Mouse (Mus musculus) brain, embryonic 14.5 days (tissue): ENCODE results near the gene Apof. TPM values are rescaled to one million over a fixed set of nuclear protein-coding genes. Genes with fewer than 3 reads are reported as not detected.
"Not testable (repeated sequence)": the region's sequence is repeated elsewhere in the genome, so short reads cannot be mapped to it uniquely, and the experiment has no call there.

ENCODE experiments used
- DNase-seq: peaks from one replicate; pipeline ENCODE4 v3.0.0-alpha.2; 2011; ENCODE audit warnings: low read depth
- CTCF ChIP-seq: fragments of 200-500 bp; IDR thresholded peaks from 2 replicates; pipeline ENCODE4 v1.5.1; 2012; ENCODE audit warnings: inconsistent platforms, mild to moderate bottlenecking, moderate library complexity, borderline replicate concordance; ENCODE audit not compliant: insufficient read depth, insufficient read length; ENCODE audit errors: extremely low read depth
- POLR2A ChIP-seq: fragments of 200-500 bp; IDR thresholded peaks from 2 replicates; pipeline ENCODE4 v1.6.1; 2012; ENCODE audit warnings: mild to moderate bottlenecking, inconsistent platforms, borderline replicate concordance; ENCODE audit not compliant: poor library complexity, insufficient read depth, insufficient read length, severe bottlenecking; ENCODE audit errors: extremely low read depth
- polyA plus RNA-seq: library from polyadenylated mRNA; depleted of rRNA; stranded (reverse); fragments of >200 nt; gene quantifications from 2 replicates; pipeline ENCODE4 v1.2.3, GENCODE M21; 2012

The Apof gene
- polyA plus RNA-seq, 1 experiment, result not detected

DNA sequence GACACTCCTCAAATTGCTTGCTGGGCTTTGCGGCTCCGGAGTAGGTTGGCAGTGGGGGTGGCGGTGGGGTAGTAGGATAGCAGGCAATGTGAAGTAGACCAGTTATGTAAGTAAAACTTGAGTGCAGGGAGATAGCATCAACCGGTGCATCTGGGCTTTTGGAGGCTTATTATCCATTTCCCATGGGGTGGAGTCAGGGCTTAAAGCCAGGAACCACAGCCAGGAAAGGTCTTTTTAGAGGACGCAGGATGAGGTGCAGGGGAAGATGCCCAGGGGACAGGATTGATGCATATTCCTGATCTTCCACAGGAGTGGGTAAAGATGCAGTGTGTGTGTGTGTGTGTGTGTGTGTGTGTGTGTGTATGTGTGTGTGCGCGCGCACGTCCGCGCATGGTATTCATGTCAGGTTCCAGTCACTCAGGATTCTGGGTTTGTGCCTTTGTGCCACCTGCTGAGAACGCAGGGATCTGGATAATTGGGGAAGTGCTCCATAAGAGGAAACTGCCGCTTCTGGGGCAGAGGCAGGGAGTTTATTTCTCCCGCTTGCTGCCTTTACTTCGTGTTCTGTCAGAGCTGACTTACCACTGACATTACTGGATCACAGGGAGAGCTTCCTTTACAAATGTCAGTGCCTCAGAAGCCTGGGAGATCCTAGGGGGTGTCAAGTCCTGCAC, 30.5 kb upstream of the Apof start:
- DNase-seq, result peak; percentile 48
- TF ChIP-seq POLR2A (no peak), CTCF (no peak)

DNA sequence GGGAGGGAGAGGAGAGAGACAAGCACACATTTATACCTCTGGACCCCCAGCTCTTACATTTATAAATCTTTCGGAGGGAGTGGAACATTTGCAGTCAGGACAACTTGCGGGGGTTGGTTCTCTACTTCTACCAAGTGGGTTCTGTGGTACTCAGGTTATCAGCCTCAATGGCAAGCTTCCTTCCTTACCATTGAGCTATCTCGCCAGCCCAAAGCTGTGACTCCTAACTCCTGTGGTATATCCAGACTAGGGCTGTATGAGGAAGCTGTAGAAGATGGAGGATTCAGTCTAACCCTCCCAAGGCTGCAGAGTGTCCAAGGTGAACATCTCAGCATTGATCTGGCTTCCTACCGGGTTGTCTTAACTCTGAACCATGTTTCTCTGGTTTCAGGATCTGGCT, 29.3 kb upstream of the Apof start:
- no peak for TF ChIP-seq CTCF
- no peak for TF ChIP-seq POLR2A
- DNase-seq, result no peak

DNA sequence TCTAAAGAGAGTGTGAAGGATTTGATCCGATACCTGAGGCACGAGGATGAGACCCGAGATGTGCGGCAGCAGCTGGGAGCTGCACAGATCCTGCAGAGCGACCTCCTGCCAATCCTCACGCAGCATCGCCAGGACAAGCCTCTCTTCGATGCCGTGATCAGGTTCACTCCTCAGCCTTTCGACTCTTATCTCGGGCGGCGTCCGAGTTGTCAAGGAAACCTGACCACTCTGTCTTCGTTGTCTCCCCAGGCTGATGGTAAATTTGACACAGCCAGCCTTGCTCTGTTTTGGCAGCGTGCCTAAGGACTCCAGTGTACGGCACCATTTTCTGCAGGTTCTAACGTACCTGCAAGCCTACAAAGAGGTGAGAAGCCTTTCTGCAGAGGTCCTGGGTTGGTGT, 28.3 kb upstream of the Apof start:
- TF ChIP-seq CTCF (no peak), POLR2A (no peak)
- no peak for DNase-seq

DNA sequence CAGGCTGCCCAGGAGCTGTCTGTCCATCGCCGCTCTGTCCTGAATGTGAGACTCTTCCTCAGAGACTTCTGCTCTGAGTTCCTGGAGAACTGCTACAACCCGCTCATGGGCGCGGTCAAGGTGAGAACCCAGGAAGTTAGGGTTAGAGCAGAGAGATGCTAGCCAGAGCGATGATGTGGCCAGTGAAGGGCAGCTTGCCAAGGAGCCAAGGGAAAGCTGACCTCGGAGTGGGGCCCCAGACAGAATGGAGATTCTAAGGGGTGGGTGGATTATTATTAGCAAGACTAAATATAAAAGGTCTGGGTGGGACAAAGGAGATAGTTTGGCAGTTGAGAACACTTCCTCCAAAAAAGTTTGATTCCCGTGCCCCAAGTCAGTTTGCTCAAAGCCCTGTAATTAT, 25.2 kb upstream of the Apof start:
- no peak for DNase-seq
- TF ChIP-seq CTCF (no peak), POLR2A (no peak)

DNA sequence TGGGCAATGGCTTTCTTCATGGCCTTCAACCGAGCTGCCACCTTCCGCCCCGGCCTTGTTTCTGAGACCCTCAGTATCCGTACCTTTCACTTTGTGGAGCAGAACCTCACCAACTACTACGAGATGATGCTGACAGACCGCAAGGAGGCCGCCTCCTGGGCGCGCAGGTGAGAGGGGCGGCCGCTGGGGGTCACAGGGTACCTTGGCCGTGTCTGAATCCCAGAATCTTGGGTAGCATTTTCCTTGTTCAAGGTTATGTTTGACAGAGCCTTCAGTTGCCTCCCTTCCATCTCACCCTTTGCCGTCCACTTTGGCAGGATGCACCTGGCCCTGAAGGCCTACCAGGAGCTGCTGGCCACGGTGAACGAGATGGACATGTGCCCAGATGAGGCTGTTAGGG, 24.4 kb upstream of the Apof start:
- DNase-seq, result no peak
- TF ChIP-seq CTCF, result no peak
- TF ChIP-seq POLR2A, result no peak

DNA sequence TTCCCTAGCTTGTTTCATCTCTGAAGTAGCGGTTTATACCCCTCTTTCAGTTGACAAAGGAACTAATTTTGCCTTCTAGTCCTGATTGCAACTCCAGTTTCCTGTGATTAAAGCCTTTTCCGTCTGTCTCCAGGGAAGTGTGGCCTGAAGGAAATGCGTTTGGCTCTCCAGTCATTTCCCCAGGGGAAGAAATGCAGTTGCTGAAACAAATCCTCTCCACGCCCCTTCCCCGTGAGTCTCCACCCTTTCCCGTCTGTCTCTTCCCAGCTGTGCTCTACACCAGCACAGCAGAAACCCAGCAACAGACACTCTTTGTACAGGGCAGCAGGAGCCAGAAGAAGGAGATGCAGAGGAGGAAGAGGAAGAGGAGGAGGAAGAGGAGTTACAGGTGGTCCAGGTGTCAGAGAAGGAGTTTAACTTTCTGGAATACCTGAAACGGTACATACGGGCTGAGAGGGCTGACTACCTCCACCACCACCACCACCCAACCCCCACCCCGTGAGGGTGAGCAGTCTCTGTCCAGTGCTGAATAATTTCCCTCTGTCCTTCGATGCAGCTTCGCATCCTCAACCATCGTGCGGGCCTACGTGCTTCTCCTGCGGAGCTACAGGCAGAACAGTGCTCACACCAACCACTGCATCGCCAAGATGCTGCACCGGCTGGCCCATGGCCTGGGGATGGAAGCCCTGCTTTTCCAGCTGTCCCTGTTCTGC, 21.3 kb upstream of the Apof start:
- TF ChIP-seq CTCF (no peak), POLR2A (no peak)
- DNase-seq, result peak; percentile 23

DNA sequence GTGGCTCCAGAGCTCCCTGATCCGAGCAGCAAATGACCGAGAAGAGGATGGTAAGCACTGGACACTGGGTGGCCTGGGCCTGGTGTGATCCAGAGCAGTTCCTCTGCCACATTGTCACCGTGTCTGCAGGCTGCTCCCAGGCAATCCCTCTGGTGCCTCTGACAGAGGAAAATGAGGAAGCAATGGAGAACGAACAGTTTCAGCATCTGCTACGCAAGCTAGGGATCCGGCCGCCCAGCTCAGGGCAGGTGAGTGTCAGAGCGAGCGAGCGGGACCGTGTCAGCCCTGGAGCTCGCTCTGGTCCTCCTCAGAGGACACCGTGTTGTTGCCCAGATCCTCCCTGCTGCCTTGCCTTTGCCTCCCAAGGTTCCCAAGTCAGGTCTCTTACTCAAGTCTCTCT, 17.9 kb upstream of the Apof start:
- DNase-seq, result no peak
- TF ChIP-seq POLR2A, result no peak
- no peak for TF ChIP-seq CTCF

DNA sequence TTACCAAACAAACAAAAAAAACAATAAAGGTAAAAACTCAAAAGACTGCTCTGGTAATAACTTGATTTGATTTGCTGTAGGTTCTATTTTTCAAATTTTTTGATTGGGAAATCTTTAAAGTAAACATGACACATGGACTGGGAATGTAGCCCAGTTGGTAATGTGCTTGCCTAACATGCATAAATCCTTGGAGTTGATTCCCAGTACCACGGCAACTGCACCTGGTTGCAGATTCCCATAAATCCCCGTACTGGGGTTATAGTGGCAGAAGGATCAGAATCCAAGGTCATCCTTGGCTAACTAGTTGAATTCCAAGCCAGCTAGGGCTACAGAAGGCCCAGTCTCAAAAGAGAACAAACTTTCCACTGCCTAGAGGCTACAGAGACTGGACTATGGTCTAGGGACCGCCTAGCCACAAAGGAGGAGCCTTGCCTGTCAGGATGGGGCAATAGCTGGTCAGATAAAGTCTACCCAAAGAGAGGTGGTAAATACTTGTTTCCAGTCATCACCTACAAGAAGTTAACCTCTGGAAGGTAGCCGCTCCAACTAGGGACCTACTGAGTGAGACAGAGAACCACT, 14.7 kb upstream of the Apof start, which contains the start of gene Apon:
TSS of gene Apon (plus strand) at position 420 of the 579 bp plus-strand sequence.
- DNase-seq, result no peak
- TF ChIP-seq POLR2A (no peak), CTCF (no peak)

DNA sequence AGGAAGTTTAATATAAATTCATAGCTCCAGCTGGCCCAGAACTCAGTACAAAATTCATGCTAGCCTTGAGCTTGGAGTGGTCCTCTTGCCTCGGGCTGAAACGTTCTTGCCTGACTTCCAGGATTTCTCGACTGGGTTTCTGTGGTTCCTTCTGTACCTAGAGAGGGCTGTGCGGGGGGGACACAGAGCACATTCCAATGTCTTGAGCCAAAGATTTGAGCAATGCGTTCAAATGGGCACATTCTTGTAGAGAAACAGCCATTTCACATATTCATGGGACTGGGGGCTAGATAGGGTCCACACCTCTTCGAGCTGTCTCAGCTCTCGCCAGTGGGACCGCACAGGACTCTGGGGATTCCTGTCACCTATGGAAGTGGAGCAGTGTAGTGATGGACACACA, 12.5 kb upstream of the Apof start:
- no peak for DNase-seq
- TF ChIP-seq CTCF (no peak), POLR2A (no peak)

DNA sequence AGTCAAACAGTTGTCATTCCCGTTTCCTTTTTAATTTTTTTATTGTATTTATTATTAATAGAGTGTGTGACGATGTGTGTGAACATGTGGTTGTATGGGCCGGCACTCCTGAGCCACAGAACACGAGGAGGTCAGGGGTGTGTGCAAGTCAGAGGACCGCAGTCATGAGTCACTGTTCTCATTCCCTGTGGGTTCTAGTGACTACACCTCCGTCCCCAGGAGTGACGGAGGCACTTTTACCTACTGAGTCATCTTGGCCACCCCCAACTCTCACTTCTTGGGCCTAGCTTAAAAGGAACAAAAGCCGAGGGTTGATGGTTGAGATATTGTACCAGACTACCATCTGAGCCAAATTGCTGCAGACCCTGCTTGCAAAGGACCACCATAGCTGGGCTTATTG, 12.1 kb upstream of the Apof start:
- no peak for DNase-seq
- no peak for TF ChIP-seq POLR2A
- no peak for TF ChIP-seq CTCF

DNA sequence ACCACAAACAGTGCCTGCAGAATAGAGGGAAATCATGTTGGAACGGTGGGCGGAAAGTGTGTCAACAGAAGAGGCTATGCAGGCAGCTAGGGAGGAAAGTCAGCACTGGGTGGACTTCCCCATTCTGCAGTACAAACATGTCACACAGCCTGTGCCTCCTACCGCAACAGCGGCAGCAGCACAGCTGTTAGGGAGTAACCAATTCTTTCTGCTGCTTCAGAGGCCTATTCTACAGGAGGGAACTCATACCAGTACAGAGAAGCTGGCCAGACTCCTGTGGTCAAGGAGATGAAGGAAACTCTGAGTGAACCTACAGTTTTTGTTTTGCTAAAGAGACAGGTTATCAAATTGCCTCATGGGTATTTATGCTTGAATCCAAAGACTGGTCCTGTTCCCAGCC, 9.5 kb upstream of the Apof start:
- TF ChIP-seq POLR2A (no peak), CTCF (no peak)

DNA sequence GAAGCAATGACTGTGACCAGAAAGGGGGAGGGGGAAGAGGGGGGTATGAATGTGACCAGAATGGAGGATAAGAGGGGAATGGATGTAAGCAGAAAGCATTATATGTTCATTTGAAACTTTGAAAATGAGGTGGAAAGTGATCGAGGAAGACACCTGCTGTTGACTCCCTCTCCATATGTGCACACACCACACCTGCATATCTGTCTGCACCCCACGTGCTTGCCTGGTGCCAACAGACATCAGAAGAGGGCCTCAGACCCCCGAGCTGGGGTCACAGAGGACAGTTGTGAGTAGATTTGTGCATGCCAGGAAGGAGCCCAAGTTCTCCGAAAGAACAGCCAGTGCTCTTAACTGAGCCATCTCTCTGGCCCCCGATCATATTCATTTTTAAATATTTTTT, 8.5 kb upstream of the Apof start:
- TF ChIP-seq CTCF, result no peak
- TF ChIP-seq POLR2A, result no peak
- DNase-seq, result no peak

More for the DNA sequence above, 9.5 kb upstream of the Apof start:
- DNase-seq, result no peak

DNA sequence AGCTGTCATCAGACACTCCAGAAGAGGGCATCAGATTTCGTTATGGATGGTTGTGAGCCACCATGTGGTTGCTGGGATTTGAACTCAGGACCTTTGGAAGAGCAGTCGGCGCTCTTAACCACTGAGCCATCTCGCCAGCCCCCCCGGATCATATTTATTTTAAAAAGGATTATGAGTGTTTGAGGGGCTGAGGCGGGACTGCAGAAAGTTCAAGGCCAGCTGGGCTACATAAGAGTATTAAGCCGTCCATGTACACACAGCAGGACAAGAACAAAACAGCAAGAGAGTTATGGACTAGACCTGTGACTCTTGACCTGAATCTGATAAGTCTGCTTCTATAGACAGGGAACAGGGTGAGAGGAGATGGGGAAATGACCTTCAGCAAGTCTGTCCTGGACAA, 8.1 kb upstream of the Apof start:
- not testable (repeated sequence) for DNase-seq
